Mouse (Mus musculus) embryonic facial prominence, embryonic 14.5 days (tissue): ENCODE measurements at regions not wholly inside any gene's neighbourhood (a gene's known extent, or its start where the extent isn't known, plus 50 kb on each side); places are given as distances from the start of the nearest gene placed in this dataset.

Experiments used
- ATAC-seq: fragments of 200-750 bp; cut with Nextera tagmentation; 2 replicates; pipeline ENCODE4 v1.8.0; 2017; ENCODE audit warnings: low read depth, moderate number of reproducible peaks, moderate TSS enrichment
- DNase-seq: peaks from one replicate; pipeline ENCODE4 v3.0.0-alpha.2; 2015; ENCODE audit warnings: low spot score
- H3K27ac ChIP-seq: fragments of 300-500 bp; sonication (generic); replicated peaks from 2 replicates; pipeline ENCODE4 v1.5.1; 2014; ENCODE audit warnings: low read depth, mild to moderate bottlenecking, low read length, moderate library complexity
- H3K27me3 ChIP-seq: fragments of 300-500 bp; sonication (generic); replicated peaks from 2 replicates; pipeline ENCODE4 v1.6.1; 2014; ENCODE audit warnings: low read length; ENCODE audit not compliant: control insufficient read depth, insufficient read depth
- H3K36me3 ChIP-seq: fragments of 300-500 bp; sonication (generic); 2 replicates; pipeline ENCODE4 v1.6.1; 2014; ENCODE audit warnings: low read length, mixed read lengths; ENCODE audit not compliant: control insufficient read depth, insufficient read depth
- H3K4me1 ChIP-seq: fragments of 300-500 bp; sonication (generic); 2 replicates; pipeline ENCODE4 v1.6.1; 2014; ENCODE audit warnings: antibody characterized with exemption, low read length; ENCODE audit not compliant: control insufficient read depth, insufficient read depth
- H3K4me2 ChIP-seq: fragments of 300-500 bp; sonication (generic); 2 replicates; pipeline ENCODE4 v1.6.1; 2014; ENCODE audit warnings: low read depth, mild to moderate bottlenecking, low read length, moderate library complexity, mixed read lengths
- H3K4me3 ChIP-seq: fragments of 300-500 bp; sonication (generic); 2 replicates; pipeline ENCODE4 v1.5.1; 2014; ENCODE audit warnings: low read depth, mild to moderate bottlenecking, low read length
- H3K9ac ChIP-seq: fragments of 300-500 bp; sonication (generic); 2 replicates; pipeline ENCODE4 v1.6.1; 2014; ENCODE audit warnings: low read depth, mild to moderate bottlenecking, low read length, moderate library complexity, mixed read lengths
- H3K9me3 ChIP-seq: fragments of 300-500 bp; sonication (generic); 2 replicates; pipeline ENCODE4 v1.6.1; 2016; ENCODE audit warnings: low read length; ENCODE audit not compliant: control insufficient read depth
- WGBS: fragments of 180-500 bp; shearing (Covaris S2); extraction: QIAGEN DNeasy Blood & Tissue Kit; methylation state at CpG from one replicate; pipeline ENCODE4 v1.1.7; 2014; 5-methylcytosine and 5-hydroxymethylcytosine counted together

- ATAC-seq (no peak), DNase-seq (peak; percentile 31)
- Histone ChIP-seq H3K4me2 (no peak overlapping the region), H3K4me3 (no peak overlapping the region), H3K4me1 (no peaks in the 10 kb centered on the region), H3K9ac (no peak overlapping the region), H3K36me3 (no peaks in the 10 kb centered on the region), H3K27me3 (no peaks in the 10 kb centered on the region), H3K9me3 (no peaks in the 10 kb centered on the region), H3K27ac (no peak overlapping the region)
- 66% methylated on average over 2 of the region's 2 CpGs for WGBS
Observed at GRCm38 (mm10) chr1:189156906-189157305, 149.3 kb upstream of the Kctd3 start.

GRCm38 (mm10) chr1:189154376-189154775 is 146.7 kb upstream of the Kctd3 start:
- WGBS = 73% methylated on average over 2 of the region's 2 CpGs

GRCm38 (mm10) chr1:189153150-189153549 is 145.5 kb upstream of the Kctd3 start:
- 89% methylated on average over 10 of the region's 10 CpGs for WGBS
- H3K9me3 ChIP-seq = no peaks in the 10 kb centered on the region
- no peaks in the 10 kb centered on the region for H3K4me1 ChIP-seq
- no peak overlapping the region for H3K4me3 ChIP-seq
- no peak overlapping the region for H3K4me2 ChIP-seq
- ATAC-seq (no peak), DNase-seq (no peak)
- H3K36me3 ChIP-seq = no peaks in the 10 kb centered on the region
- H3K27ac ChIP-seq = no peak overlapping the region
- no peak overlapping the region for H3K9ac ChIP-seq
- H3K27me3 ChIP-seq = no peaks in the 10 kb centered on the region

More at GRCm38 (mm10) chr1:189154376-189154775, 146.7 kb upstream of the Kctd3 start:
- no peak overlapping the region for H3K9ac ChIP-seq
- H3K36me3 ChIP-seq = no peaks in the 10 kb centered on the region
- H3K27ac ChIP-seq = no peak overlapping the region
- H3K9me3 ChIP-seq = no peaks in the 10 kb centered on the region
- ATAC-seq (no peak), DNase-seq (no peak)
- H3K4me2 ChIP-seq = no peak overlapping the region
- H3K4me1 ChIP-seq = no peaks in the 10 kb centered on the region
- no peak overlapping the region for H3K4me3 ChIP-seq
- H3K27me3 ChIP-seq = no peaks in the 10 kb centered on the region

- no peak overlapping the region for H3K4me3 ChIP-seq
- H3K36me3 ChIP-seq = no peaks in the 10 kb centered on the region
- no peaks in the 10 kb centered on the region for H3K9me3 ChIP-seq
- H3K9ac ChIP-seq = no peak overlapping the region
- ATAC-seq (no peak), DNase-seq (no peak)
- no peaks in the 10 kb centered on the region for H3K4me1 ChIP-seq
- no peaks in the 10 kb centered on the region for H3K27me3 ChIP-seq
- no peak overlapping the region for H3K4me2 ChIP-seq
- no peak overlapping the region for H3K27ac ChIP-seq
- WGBS = 45% methylated on average over 9 of the region's 9 CpGs
Observed at GRCm38 (mm10) chr1:189142982-189143451, 135.4 kb upstream of the Kctd3 start.

- 52% methylated on average over 7 of the region's 7 CpGs for WGBS
- H3K27ac ChIP-seq = no peak overlapping the region
- H3K9me3 ChIP-seq = no peaks in the 10 kb centered on the region
- H3K4me2 ChIP-seq = no peak overlapping the region
- no peak for ATAC-seq
- H3K9ac ChIP-seq = no peak overlapping the region
- no peak overlapping the region for H3K4me3 ChIP-seq
- DNase-seq = no peak
- no peaks in the 10 kb centered on the region for H3K27me3 ChIP-seq
- H3K4me1 ChIP-seq = no peaks in the 10 kb centered on the region
- no peaks in the 10 kb centered on the region for H3K36me3 ChIP-seq
Observed at GRCm38 (mm10) chr1:189142551-189142950, 134.9 kb upstream of the Kctd3 start.

- Histone ChIP-seq H3K9me3 (no peaks in the 10 kb centered on the region), H3K36me3 (no peaks in the 10 kb centered on the region), H3K27me3 (no peaks in the 10 kb centered on the region), H3K4me1 (no peaks in the 10 kb centered on the region), H3K4me3 (no peak overlapping the region), H3K4me2 (no peak overlapping the region), H3K9ac (no peak overlapping the region), H3K27ac (no peak overlapping the region)
- WGBS = 83% methylated on average over 9 of the region's 9 CpGs
- DNase-seq = no peak
- ATAC-seq = no peak
Observed at GRCm38 (mm10) chr1:189141694-189142093, 134.1 kb upstream of the Kctd3 start.

GRCm38 (mm10) chr1:189136731-189137385 is 129.2 kb upstream of the Kctd3 start:
- ATAC-seq = no peak
- Histone ChIP-seq H3K4me1 (no peaks in the 10 kb centered on the region), H3K4me2 (no peak overlapping the region), H3K9me3 (no peaks in the 10 kb centered on the region), H3K36me3 (no peaks in the 10 kb centered on the region), H3K9ac (no peak overlapping the region), H3K27me3 (no peaks in the 10 kb centered on the region), H3K27ac (no peak overlapping the region), H3K4me3 (no peak overlapping the region)
- WGBS = 82% methylated on average over 7 of the region's 7 CpGs
- no peak for DNase-seq

- H3K4me3 ChIP-seq = no peak overlapping the region
- ATAC-seq (no peak), DNase-seq (no peak)
- H3K4me2 ChIP-seq = no peak overlapping the region
- H3K27me3 ChIP-seq = no peaks in the 10 kb centered on the region
- H3K9ac ChIP-seq = no peak overlapping the region
- no peaks in the 10 kb centered on the region for H3K4me1 ChIP-seq
- no peak overlapping the region for H3K27ac ChIP-seq
- 74% methylated on average over 4 of the region's 4 CpGs for WGBS
- no peaks in the 10 kb centered on the region for H3K9me3 ChIP-seq
- H3K36me3 ChIP-seq = no peaks in the 10 kb centered on the region
Observed at GRCm38 (mm10) chr1:189135826-189136225, 128.2 kb upstream of the Kctd3 start.

- Histone ChIP-seq H3K36me3 (no peaks in the 10 kb centered on the region), H3K9ac (no peak overlapping the region), H3K27ac (no peak overlapping the region), H3K4me3 (no peak overlapping the region), H3K4me1 (no peaks in the 10 kb centered on the region), H3K4me2 (no peak overlapping the region), H3K27me3 (no peaks in the 10 kb centered on the region), H3K9me3 (no peaks in the 10 kb centered on the region)
- DNase-seq = no peak
- WGBS = 97% methylated on average over 2 of the region's 2 CpGs
- no peak for ATAC-seq
Observed at GRCm38 (mm10) chr1:189128706-189129105, 121.1 kb upstream of the Kctd3 start.
